Mouse (Mus musculus) common myeloid progenitor, adult 5-6 weeks (primary cell): ENCODE results near the gene Praf2. TPM values are rescaled to one million over a fixed set of nuclear protein-coding genes. Genes with fewer than 3 reads are reported as not detected.

Source experiments
- ATAC-seq: replicated peaks from 2 replicates; pipeline ENCODE4 v1.8.0; 2016; ENCODE audit warnings: low read depth, mild to moderate bottlenecking, moderate TSS enrichment, inconsistent platforms; ENCODE audit not compliant: poor library complexity, severe bottlenecking
- total RNA-seq: library from RNA; stranded (forward); fragments of 200-1000, 187-1606 nt; gene quantifications from 2 replicates; pipeline ENCODE4 v1.2.3, GENCODE M21; 2017

The Praf2 gene
- total RNA-seq, 1 experiment from 2014 or later, result 10.4 TPM

DNA sequence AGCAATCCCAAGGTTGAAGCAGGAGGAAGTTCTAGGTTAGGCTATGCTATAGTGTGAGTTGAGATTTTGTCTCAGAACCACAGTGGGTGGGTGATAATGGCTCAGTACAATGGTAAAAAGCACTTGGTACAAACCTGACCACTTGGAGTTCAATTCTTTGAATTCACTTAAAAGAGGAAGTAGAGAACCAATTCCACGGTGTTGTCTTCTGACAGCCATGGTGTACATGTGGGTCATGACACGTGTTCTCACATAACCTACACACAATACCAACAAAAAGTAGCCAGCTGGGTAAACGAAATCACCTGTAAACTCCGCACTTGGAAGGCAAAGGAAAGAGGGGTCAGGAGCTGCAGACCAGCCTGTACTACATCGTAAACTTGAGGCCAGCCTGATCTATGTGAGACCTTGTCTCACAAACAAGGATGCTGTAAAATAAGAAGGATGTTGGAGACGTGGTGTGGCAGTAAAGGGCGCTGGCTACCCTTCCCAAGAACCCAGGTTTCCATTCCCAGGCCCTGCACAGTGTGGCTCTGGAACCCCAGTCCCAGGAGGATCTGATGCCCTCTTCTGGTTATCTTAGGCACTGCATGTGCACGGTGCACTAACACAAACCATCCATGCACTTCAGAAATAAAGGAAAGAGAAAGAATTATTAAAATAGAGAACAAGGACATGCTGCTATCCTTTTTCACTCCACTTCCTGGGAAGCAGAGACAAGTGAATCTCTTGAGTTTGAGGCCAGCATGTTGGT lies 48.3 kb downstream of the Praf2 start:
- ATAC-seq, result peak; percentile 63

DNA sequence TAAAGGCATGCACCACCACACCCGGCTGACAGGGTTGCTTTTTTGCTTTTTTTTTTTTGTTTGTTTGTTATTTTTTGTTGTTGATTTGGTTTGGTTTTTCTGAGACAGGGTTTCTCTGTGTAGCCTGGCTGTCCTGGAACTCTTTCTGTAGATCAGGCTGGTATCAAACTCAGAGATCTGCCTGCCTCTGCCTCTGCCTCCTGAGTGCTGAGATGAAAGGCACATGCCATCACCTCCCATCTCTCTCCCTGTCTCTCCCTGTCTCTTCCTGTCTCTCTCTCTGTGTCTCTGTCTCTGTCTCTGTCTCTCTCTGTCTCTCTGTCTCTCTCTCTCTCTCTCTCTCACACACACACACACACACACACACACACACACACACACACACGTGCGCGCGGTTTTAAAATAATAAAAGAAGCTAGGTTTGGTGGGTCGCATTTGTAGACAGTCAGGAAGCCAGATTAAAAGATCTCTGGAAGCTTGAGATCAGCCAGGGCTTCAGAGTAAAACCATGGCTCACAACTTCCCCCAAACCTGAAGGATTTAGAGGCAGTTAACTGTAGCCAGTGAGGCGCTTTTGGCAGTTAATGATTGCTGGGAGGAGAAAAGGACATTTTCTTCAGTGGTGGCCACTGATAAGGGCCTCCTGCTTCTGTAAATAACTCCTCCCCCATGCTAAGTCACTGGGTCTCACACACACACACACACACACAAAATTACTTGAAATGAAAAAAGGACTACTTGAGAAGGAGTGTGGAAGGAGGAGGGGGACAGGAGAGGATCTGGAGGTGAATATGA lies 50.4 kb downstream of the Praf2 start:
- ATAC-seq, result peak; percentile 79

- ATAC-seq, result 0 out of 2 replicates have a peak, but pooled peaks have one; percentile 6
These were observed 51.1 kb downstream of the Praf2 start for GRCm38 (mm10) chrX:7779294-7779693.

Other genes with a start within 250 kb of the Praf2 start
- 0.05 TPM in 1 of 2 replicates, not detected in the other for gene Foxp3, start 154.8 kb upstream of the Praf2 start, total RNA-seq
- gene Ppp1r3f, start 154.2 kb upstream of the Praf2 start, total RNA-seq, result 0.82 and 1.0 TPM in 2 replicates
- gene Ccdc22, start 122.9 kb upstream of the Praf2 start, total RNA-seq, result 31.2 and 36.4 TPM in 2 replicates
- gene Cacna1f, start 121.4 kb upstream of the Praf2 start, total RNA-seq, result 0.05 TPM in 1 of 2 replicates, not detected in the other
- 1.6 TPM in 1 of 2 replicates, not detected in the other for gene Syp, start 90.0 kb upstream of the Praf2 start, total RNA-seq
- gene Prickle3, start 71.2 kb upstream of the Praf2 start, total RNA-seq, result 3.4 and 4.6 TPM in 2 replicates
- 42.5 and 44.7 TPM in 2 replicates for gene Plp2, start 57.0 kb upstream of the Praf2 start, total RNA-seq
- 0.68 TPM in 1 of 2 replicates, not detected in the other for gene Magix, start 47.2 kb upstream of the Praf2 start, total RNA-seq
- 19.6 and 22.4 TPM in 2 replicates for gene Gpkow, start 31.3 kb upstream of the Praf2 start, total RNA-seq
- 31.1 and 31.9 TPM in 2 replicates for gene Wdr45, start 14.1 kb upstream of the Praf2 start, total RNA-seq
- gene Gm45208, start 6.2 kb upstream of the Praf2 start, total RNA-seq, result not detected in 2 replicates
- 5.2 and 6.8 TPM in 2 replicates for gene Ccdc120, start 22.5 kb downstream of the Praf2 start, total RNA-seq
- gene Tfe3, start 34.1 kb downstream of the Praf2 start, total RNA-seq, result 7.1 and 10.1 TPM in 2 replicates
- 73.1 and 85.8 TPM in 2 replicates for gene Gripap1, start 61.3 kb downstream of the Praf2 start, total RNA-seq
- gene Kcnd1, start 93.8 kb downstream of the Praf2 start, total RNA-seq, result 0.91 TPM in 1 of 2 replicates, not detected in the other
- gene Otud5, start 112.9 kb downstream of the Praf2 start, total RNA-seq, result 57.0 and 57.9 TPM in 2 replicates
- 2.2 and 5.0 TPM in 2 replicates for gene Pim2, start 149.8 kb downstream of the Praf2 start, total RNA-seq
- gene Slc35a2, start 155.6 kb downstream of the Praf2 start, total RNA-seq, result 10.5 and 13.2 TPM in 2 replicates
- 156 and 162 TPM in 2 replicates for gene Pqbp1, start 170.8 kb downstream of the Praf2 start, total RNA-seq
- 42.2 and 54.8 TPM in 2 replicates for gene Timm17b, start 170.9 kb downstream of the Praf2 start, total RNA-seq
- gene Gm10491, start 179.4 kb downstream of the Praf2 start, total RNA-seq, result not detected in 2 replicates
- not detected in 2 replicates for gene Gm10490, start 181.1 kb downstream of the Praf2 start, total RNA-seq
- gene Pcsk1n, start 191.4 kb downstream of the Praf2 start, total RNA-seq, result not detected in 2 replicates
- gene Eras, start 200.2 kb downstream of the Praf2 start, total RNA-seq, result not detected in 2 replicates
- gene Hdac6, start 219.4 kb downstream of the Praf2 start, total RNA-seq, result 11.0 and 13.1 TPM in 2 replicates
- 46.7 and 51.4 TPM in 2 replicates for gene Gata1, start 249.6 kb downstream of the Praf2 start, total RNA-seq